Mouse (Mus musculus) heart, embryonic 13.5 days (tissue): ENCODE results near the gene March11. TPM values are rescaled to one million over a fixed set of nuclear protein-coding genes. Genes with fewer than 3 reads are reported as not detected.

Experiments used
- ATAC-seq: fragments of 200-750 bp; cut with Nextera tagmentation; 2 replicates; pipeline ENCODE4 v1.8.0; 2017; ENCODE audit warnings: moderate TSS enrichment; ENCODE audit not compliant: insufficient number of reproducible peaks, low FRiP score, low TSS enrichment; ENCODE audit errors: extremely low read depth
- H3K27ac ChIP-seq: fragments of 300-500 bp; sonication (generic); replicated peaks from 2 replicates; pipeline ENCODE4 v1.5.1; 2015; ENCODE audit warnings: moderate library complexity, mild to moderate bottlenecking, inconsistent platforms
- H3K27me3 ChIP-seq: fragments of 300-500 bp; sonication (generic); replicated peaks from 2 replicates; pipeline ENCODE4 v1.6.1; 2015; ENCODE audit warnings: mild to moderate bottlenecking, inconsistent platforms
- H3K36me3 ChIP-seq: fragments of 300-500 bp; sonication (generic); 2 replicates; pipeline ENCODE4 v1.6.1; 2015; ENCODE audit warnings: mild to moderate bottlenecking, inconsistent platforms
- H3K4me1 ChIP-seq: fragments of 300-500 bp; sonication (generic); 2 replicates; pipeline ENCODE4 v1.6.1; 2015; ENCODE audit warnings: inconsistent platforms
- H3K4me2 ChIP-seq: fragments of 300-500 bp; sonication (generic); 2 replicates; pipeline ENCODE4 v1.6.1; 2015; ENCODE audit warnings: inconsistent platforms, mild to moderate bottlenecking, moderate library complexity
- H3K4me3 ChIP-seq: fragments of 300-500 bp; sonication (generic); 2 replicates; pipeline ENCODE4 v1.5.1; 2015; ENCODE audit warnings: moderate library complexity, mild to moderate bottlenecking, inconsistent platforms
- H3K9ac ChIP-seq: fragments of 300-500 bp; sonication (generic); 2 replicates; pipeline ENCODE4 v1.6.1; 2015; ENCODE audit warnings: inconsistent platforms, mild to moderate bottlenecking, moderate library complexity
- H3K9me3 ChIP-seq: fragments of 300-500 bp; sonication (generic); 2 replicates; pipeline ENCODE4 v1.6.1; 2016; ENCODE audit warnings: inconsistent platforms
- WGBS: fragments of 180-500 bp; shearing (Covaris S2); methylation state at CpG from one replicate; pipeline ENCODE4 v1.1.7; 2015; ENCODE audit warnings: mixed read lengths; 5-methylcytosine and 5-hydroxymethylcytosine counted together
- polyA plus RNA-seq: library from polyadenylated mRNA; unstranded; fragments of >200 nt; fragmentation: Nextera tagmentation; extraction: Ambion mirVana; gene quantifications from 2 replicates; pipeline ENCODE4 v1.2.1, GENCODE M21; 2015

Gene March11
- polyA plus RNA-seq, 1 experiment from 2014 or later, result 0.27 TPM

DNA sequence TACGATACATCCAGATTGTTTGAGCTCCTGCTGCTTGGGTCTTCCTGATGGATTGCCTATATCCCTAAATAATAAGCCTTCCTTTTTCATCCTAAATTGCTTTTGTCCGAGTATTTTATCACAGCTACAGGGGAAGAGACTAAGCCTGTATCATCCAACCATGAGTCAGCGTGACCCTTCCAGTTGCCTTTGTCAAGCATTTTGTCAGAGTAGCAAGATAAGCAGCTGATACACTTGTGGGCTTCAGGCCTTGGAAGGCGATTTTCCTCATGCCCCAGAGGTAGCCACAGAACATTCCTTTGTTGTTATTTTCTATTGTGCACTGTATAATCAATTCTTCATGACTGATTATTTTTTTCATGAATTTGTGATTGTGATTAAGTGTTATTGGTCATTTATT is 14.0 kb downstream of the March11 start:
- Histone ChIP-seq H3K9ac (no peak overlapping the region), H3K27me3 (no peaks in the 10 kb centered on the region), H3K4me1 (no peaks in the 10 kb centered on the region), H3K36me3 (no peaks in the 10 kb centered on the region), H3K9me3 (no peaks in the 10 kb centered on the region), H3K27ac (no peak overlapping the region), H3K4me3 (no peak overlapping the region), H3K4me2 (no peak overlapping the region)
- no peak for ATAC-seq
- 43% methylated on average over 4 of the region's 4 CpGs for WGBS

DNA sequence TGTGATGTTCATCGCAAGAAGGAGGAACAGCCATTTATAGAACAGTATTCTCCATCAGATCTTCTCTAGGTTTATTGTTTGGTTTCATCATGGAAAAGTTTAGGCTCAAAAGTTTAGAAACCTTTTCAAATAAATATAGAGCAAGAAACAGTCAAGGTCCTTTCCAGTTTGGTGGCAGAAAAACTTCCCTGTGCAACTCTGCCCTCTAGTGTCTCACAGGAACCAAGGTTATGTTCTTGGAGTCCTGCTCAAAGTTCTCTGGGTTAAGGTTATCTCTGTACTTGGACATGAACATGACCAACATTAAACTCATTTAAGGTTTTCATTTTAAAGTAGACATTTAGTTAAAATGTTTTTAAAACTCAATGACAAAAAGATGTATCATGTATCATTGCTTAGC is 18.3 kb downstream of the March11 start:
- Histone ChIP-seq H3K27ac (no peak overlapping the region), H3K4me1 (no peaks in the 10 kb centered on the region), H3K9ac (no peak overlapping the region), H3K4me3 (no peak overlapping the region), H3K9me3 (no peaks in the 10 kb centered on the region), H3K27me3 (0 out of 2 replicates have a peak, but pooled peaks cover 3% of the 10 kb centered on the region), H3K36me3 (no peaks in the 10 kb centered on the region), H3K4me2 (no peak overlapping the region)
- no peak for ATAC-seq
- WGBS, result 48% methylated on average over 1 of the region's 1 CpGs

DNA sequence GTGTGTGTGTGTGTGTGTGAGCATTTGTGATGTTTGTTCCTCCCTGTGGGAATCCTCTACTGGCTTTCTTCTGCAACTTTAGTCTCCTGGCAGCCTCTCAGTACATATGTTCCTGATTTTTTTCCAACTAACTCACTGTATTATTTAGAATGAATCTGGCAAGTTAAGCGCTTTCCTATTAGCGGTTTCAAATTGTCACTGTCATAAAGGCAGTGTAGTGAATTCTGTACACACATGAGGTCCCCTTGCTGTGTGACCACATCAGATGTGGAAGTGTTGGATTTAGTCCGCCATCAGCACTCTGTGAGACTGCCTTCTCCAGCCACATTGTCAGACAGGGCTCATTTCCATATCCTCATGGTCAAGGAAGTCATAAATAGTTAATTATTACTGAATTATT is 26.9 kb downstream of the March11 start:
- no peak overlapping the region for H3K4me3 ChIP-seq
- WGBS, result 83% methylated on average over 3 of the region's 3 CpGs
- no peak for ATAC-seq
- no peaks in the 10 kb centered on the region for H3K9me3 ChIP-seq
- no peaks in the 10 kb centered on the region for H3K4me1 ChIP-seq
- no peaks in the 10 kb centered on the region for H3K27me3 ChIP-seq
- H3K27ac ChIP-seq, result no peak overlapping the region
- H3K36me3 ChIP-seq, result no peaks in the 10 kb centered on the region
- H3K9ac ChIP-seq, result no peak overlapping the region
- no peak overlapping the region for H3K4me2 ChIP-seq

DNA sequence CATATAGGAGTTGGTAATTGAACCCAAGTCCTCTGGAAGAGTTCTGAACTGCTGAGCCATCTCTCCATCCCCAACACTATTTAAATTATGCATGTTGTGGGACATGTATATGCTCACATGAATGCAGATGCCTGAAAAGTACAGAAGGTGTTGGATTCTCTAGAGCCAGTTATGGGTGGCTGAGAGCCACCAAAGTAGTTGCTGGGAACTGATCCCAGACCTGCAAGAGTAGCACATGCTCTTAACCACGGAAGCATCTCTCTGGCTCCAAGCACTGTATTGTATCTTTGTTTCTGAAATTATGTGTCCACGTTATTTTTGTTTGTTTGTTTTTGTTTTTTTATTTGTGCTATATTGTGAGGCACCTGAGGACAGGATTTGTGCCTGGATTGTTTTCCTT is 28.9 kb downstream of the March11 start:
- ATAC-seq, result no peak
- Histone ChIP-seq H3K4me2 (no peak overlapping the region), H3K4me1 (no peaks in the 10 kb centered on the region), H3K36me3 (no peaks in the 10 kb centered on the region), H3K9ac (no peak overlapping the region), H3K27ac (no peak overlapping the region), H3K27me3 (no peaks in the 10 kb centered on the region), H3K9me3 (no peaks in the 10 kb centered on the region), H3K4me3 (no peak overlapping the region)
- whole genome bisulfite sequencing, result 54% methylated on average over 2 of the region's 2 CpGs

DNA sequence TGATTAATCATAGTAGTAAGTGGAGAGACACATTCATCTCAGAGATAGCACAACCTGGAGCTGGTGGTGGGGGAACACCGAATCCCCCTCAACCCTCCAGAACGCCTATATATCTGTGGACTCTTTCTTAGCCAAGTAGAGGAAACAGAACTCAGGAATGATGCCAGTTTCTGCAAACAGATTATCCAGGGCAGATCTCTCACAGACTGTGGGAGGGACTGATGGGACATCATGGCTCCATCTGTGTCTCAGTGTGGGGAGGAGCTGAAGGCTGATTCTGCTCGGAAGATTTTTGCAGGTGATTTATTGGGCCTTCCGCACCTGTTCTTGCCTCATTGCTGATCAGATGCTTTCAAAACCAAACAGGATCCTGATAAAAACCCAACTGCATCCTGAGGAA is 29.5 kb downstream of the March11 start:
- H3K4me1 ChIP-seq, result no peaks in the 10 kb centered on the region
- no peaks in the 10 kb centered on the region for H3K9me3 ChIP-seq
- ATAC-seq, result no peak
- no peak overlapping the region for H3K27ac ChIP-seq
- H3K27me3 ChIP-seq, result no peaks in the 10 kb centered on the region
- H3K36me3 ChIP-seq, result no peaks in the 10 kb centered on the region
- WGBS, result 79% methylated on average over 4 of the region's 4 CpGs
- no peak overlapping the region for H3K9ac ChIP-seq
- no peak overlapping the region for H3K4me2 ChIP-seq
- H3K4me3 ChIP-seq, result no peak overlapping the region

DNA sequence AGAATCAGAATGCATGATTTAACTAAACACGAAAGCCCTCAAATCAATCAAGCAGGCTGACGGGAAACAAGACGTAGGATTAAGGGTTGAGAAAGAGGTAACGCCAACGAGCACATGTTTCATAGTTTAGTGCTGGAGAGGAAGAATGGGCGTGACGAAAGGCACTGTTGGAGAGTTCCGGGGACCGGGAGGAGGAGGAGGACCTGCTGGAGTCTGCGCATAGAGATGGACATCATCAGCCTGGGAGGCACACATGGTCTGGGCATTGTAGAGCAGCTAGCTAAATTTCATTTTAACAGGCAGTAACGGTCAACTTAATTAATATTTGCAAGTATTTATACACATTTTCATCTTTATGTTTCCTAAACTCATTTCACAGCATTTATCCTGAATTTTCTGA is 31.6 kb downstream of the March11 start:
- WGBS, result 85% methylated on average over 11 of the region's 11 CpGs

DNA sequence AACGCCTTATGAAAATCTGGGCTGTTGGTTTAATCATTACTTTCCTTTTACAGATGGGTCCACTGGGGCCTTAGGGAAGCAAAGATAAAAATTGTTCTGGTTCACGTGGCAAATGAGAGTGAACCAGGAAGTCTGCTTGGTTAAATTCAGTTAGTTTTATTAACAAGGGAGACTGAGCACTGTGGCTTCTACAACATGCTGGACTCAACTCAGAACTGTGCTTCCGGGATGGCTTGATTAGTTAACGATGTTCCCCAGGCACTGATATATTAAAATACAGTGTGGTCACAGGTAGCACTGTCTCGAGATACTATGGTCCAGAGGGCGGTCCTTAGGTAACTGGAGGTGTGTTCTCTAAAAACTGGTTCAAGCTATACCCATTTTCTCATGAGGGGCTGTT is 32.1 kb downstream of the March11 start:
- Histone ChIP-seq H3K4me1 (no peaks in the 10 kb centered on the region), H3K4me2 (no peak overlapping the region), H3K27ac (no peak overlapping the region), H3K4me3 (no peak overlapping the region), H3K9ac (no peak overlapping the region), H3K9me3 (no peaks in the 10 kb centered on the region), H3K27me3 (no peaks in the 10 kb centered on the region), H3K36me3 (no peaks in the 10 kb centered on the region)
- WGBS, result 76% methylated on average over 6 of the region's 6 CpGs
- no peak for ATAC-seq

More for the DNA sequence above, 31.6 kb downstream of the March11 start:
- no peaks in the 10 kb centered on the region for H3K36me3 ChIP-seq
- H3K27ac ChIP-seq, result no peak overlapping the region
- H3K4me3 ChIP-seq, result no peak overlapping the region
- ATAC-seq, result no peak
- no peaks in the 10 kb centered on the region for H3K27me3 ChIP-seq
- no peaks in the 10 kb centered on the region for H3K4me1 ChIP-seq
- H3K9ac ChIP-seq, result no peak overlapping the region
- H3K4me2 ChIP-seq, result no peak overlapping the region
- H3K9me3 ChIP-seq, result no peaks in the 10 kb centered on the region

DNA sequence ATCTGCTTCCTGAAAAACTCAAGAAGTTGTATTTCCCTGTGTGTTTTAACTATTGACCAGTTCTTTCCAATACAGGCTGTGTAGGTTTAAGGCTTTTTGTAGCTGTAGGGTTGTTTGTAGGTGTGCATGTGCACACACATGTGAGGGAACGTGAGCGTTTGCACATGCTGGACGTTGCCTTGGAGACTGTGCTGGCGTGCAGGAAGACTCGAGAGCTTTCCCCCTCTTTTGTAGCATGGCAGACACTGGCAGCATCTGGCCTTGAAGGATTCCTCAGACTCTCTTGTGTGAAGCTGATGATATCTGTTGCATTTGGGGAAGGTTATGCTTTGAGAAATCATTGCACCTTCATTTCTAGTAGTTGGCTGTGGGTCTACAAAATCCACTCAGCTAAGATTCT is 35.5 kb downstream of the March11 start:
- Histone ChIP-seq H3K4me1 (no peaks in the 10 kb centered on the region), H3K9me3 (no peaks in the 10 kb centered on the region), H3K4me3 (no peak overlapping the region), H3K27ac (no peak overlapping the region), H3K27me3 (no peaks in the 10 kb centered on the region), H3K4me2 (no peak overlapping the region), H3K36me3 (no peaks in the 10 kb centered on the region), H3K9ac (no peak overlapping the region)
- no peak for ATAC-seq
- WGBS, result 83% methylated on average over 5 of the region's 5 CpGs

DNA sequence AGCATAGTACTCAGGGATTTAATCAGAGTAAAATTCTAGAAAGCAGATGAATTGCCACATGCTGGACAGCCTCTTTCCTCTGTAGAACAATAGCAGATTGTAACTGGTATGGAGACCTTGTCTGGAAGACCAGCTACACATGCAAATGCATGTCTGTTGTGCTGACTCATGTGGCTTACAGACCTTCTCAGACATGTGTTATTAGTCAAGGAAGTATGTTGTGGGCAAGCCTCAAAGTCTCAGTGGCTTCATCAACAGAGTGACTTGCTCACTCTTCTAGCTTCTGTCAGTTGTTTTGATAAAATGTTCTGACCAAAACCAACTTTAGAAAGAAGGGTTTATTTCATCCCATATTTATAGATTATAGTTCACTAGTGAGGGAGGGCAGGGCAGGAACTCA is 44.8 kb downstream of the March11 start:
- no peak overlapping the region for H3K9ac ChIP-seq
- H3K4me3 ChIP-seq, result no peak overlapping the region
- no peaks in the 10 kb centered on the region for H3K36me3 ChIP-seq
- H3K4me1 ChIP-seq, result no peaks in the 10 kb centered on the region
- no peak overlapping the region for H3K4me2 ChIP-seq
- no peak for ATAC-seq
- no peak overlapping the region for H3K27ac ChIP-seq
- H3K27me3 ChIP-seq, result no peaks in the 10 kb centered on the region
- H3K9me3 ChIP-seq, result no peaks in the 10 kb centered on the region

DNA sequence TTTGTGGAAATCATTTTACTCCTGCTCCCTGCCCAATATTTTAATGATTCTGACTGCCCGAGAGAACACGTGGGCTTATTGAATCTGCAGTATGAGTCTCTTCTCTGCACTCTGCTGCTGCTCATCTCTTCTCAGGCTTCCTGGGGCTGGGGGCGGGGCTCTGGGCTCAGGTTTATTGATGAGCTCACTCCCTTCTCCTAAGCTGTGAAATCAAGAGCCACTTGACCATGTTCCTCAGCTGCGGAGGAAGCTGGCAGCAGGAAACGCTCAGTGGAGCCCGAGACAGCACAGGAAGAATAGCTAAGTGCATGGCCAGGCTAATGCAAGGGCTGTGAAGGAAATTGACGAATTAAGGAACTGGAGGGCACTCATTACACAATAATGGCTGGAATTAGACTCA is 56.5 kb downstream of the March11 start:
- H3K27ac ChIP-seq, result no peak overlapping the region
- WGBS, result 21% methylated on average over 7 of the region's 7 CpGs
- no peaks in the 10 kb centered on the region for H3K9me3 ChIP-seq
- H3K9ac ChIP-seq, result no peak overlapping the region
- ATAC-seq, result no peak
- H3K4me2 ChIP-seq, result no peak overlapping the region
- no peaks in the 10 kb centered on the region for H3K27me3 ChIP-seq
- H3K36me3 ChIP-seq, result no peaks in the 10 kb centered on the region
- H3K4me3 ChIP-seq, result no peak overlapping the region
- H3K4me1 ChIP-seq, result no peaks in the 10 kb centered on the region

DNA sequence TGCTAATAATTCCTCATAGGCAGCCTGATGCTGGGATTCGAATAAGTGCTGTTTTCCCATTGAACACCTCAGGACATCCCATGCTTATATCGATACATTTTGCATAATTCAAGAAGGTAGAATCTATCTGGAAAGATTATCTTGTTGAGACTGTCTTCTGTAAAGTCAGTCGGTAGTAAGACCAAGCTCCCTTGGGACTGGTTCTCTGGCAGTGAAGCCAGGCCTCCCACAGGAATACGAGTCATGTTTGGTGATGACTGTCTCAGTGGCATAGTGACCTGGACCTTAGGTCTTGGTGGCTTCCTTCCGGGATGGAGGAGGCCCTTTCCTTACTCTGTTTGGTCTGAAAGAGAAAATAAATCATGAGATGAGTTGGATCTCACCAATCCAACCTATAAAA is 57.7 kb downstream of the March11 start:
- Histone ChIP-seq H3K4me1 (no peaks in the 10 kb centered on the region), H3K36me3 (no peaks in the 10 kb centered on the region), H3K9ac (no peak overlapping the region), H3K27me3 (no peaks in the 10 kb centered on the region), H3K4me3 (no peak overlapping the region), H3K4me2 (no peak overlapping the region), H3K27ac (no peak overlapping the region), H3K9me3 (no peaks in the 10 kb centered on the region)
- ATAC-seq, result no peak
- 76% methylated on average over 5 of the region's 5 CpGs for WGBS

DNA sequence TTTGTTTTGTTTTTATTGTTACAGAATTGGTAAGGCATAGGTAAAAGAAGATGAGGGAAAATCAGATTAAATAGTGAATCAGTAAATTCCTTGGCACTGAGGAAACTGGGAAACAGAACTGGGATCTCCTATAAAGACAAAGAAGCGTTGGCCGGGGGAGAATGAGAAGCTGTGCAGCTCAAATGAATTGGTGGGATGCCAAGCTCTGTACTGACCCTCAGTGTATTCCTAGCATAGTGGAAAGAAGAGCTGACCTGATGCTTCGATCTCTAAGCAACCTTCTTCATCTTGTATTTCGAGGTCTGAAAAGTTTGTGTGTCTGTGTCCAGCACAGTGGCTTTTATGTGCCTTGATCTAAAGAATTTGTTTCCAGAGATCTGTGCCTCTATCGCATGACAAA is 64.9 kb downstream of the March11 start:
- H3K27ac ChIP-seq, result no peak overlapping the region
- ATAC-seq, result no peak
- H3K4me2 ChIP-seq, result no peak overlapping the region
- H3K4me1 ChIP-seq, result no peaks in the 10 kb centered on the region
- H3K27me3 ChIP-seq, result no peaks in the 10 kb centered on the region
- no peak overlapping the region for H3K4me3 ChIP-seq
- H3K9me3 ChIP-seq, result no peaks in the 10 kb centered on the region
- H3K9ac ChIP-seq, result no peak overlapping the region
- H3K36me3 ChIP-seq, result no peaks in the 10 kb centered on the region
- 84% methylated on average over 5 of the region's 5 CpGs for WGBS

DNA sequence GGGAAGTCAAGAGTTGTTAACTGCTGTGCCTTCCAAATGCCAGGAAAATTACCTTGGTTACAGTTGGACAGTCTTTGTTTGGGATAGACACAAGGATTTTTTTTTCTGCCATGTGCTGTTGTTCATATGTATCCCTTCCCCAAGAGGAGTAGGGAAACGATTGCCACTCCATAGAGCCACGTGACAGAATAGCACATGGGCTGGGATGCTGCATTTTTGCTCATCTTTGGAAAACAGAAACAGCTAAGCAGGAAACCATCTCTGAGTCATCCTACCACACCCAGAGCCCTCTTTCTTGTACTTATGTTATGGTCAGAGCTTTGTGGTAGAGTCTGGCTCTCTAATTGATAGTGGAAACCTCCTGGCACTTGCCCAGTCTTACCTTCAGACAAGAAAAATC is 65.4 kb downstream of the March11 start:
- H3K27me3 ChIP-seq, result no peaks in the 10 kb centered on the region
- WGBS, result 80% methylated on average over 2 of the region's 2 CpGs
- no peaks in the 10 kb centered on the region for H3K4me1 ChIP-seq
- H3K9me3 ChIP-seq, result no peaks in the 10 kb centered on the region
- no peak for ATAC-seq
- no peak overlapping the region for H3K27ac ChIP-seq
- H3K4me3 ChIP-seq, result no peak overlapping the region
- no peak overlapping the region for H3K4me2 ChIP-seq
- H3K9ac ChIP-seq, result no peak overlapping the region
- no peaks in the 10 kb centered on the region for H3K36me3 ChIP-seq
